Mouse (Mus musculus) thymus, adult 2 months (tissue): ENCODE data around the gene Rapgefl1.

ENCODE experiments used
- CTCF ChIP-seq: fragments of 200-500 bp; IDR thresholded peaks from 2 replicates; pipeline ENCODE4 v1.5.1; 2012; ENCODE audit warnings: mild to moderate bottlenecking, control low read depth, low read length, moderate library complexity, borderline replicate concordance; ENCODE audit not compliant: control insufficient read depth, poor library complexity, insufficient read depth; ENCODE audit errors: extremely low read depth
- POLR2A ChIP-seq: fragments of 200-500 bp; IDR thresholded peaks from 2 replicates; pipeline ENCODE4 v1.6.1; 2012; ENCODE audit warnings: mild to moderate bottlenecking, low read length, control low read depth, moderate library complexity; ENCODE audit not compliant: control insufficient read depth, poor library complexity, insufficient read depth; ENCODE audit errors: extremely low read depth

- TF ChIP-seq CTCF (no peak), POLR2A (no peak)
Measured at GRCm38 (mm10) chr11:98877001-98877400, 40.4 kb downstream of the Rapgefl1 start.
